Mouse (Mus musculus) regulatory T cell (primary cell): ENCODE measurements at regions not wholly inside any gene's neighbourhood (a gene's known extent, or its start where the extent isn't known, plus 50 kb on each side); places are given as distances from the start of the nearest gene placed in this dataset.

Experiments
- in situ Hi-C: fragments of 300-600 bp; cut with MboI, MseI; formaldehyde crosslinking; loops from one replicate; pipeline ENCODE4 v1.15.1; 2025; ENCODE audit warnings: high pct_unique_total_duplicates

- in situ Hi-C loops = loop anchor here (10.0 kb wide), 1 partner anchor 201 kb away; no protein-coding TSS in a partner anchor
Observed at GRCm38 (mm10) chr10:122563973-122564372, 114.6 kb upstream of the Ppm1h start.

DNA sequence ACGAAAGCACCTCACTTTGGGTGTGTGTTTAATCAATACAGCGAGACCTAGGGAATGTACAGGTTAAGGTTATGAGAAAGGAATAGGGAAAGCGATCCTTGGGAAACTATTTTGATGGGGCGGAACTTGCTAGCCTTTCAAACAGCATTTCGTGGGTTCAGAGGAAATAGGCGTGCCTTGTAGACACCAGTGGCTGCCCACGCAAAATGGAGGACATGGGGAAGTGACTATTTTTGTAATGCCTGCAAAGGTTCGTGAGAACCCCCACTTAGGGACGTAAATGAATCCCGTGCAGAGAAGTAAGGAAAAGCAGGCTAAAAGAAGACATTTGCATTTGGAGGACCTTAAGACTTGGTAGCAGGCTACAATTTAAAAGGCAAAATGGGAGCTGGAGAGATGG, 114.1 kb upstream of the Ppm1h start:
- in situ Hi-C loops = loop anchor here (10.0 kb wide), 1 partner anchor 200 kb away; no protein-coding TSS in a partner anchor

GRCm38 (mm10) chr10:122566601-122567000, 112.0 kb upstream of the Ppm1h start:
- in situ Hi-C loops = loop anchor here (10.0 kb wide), 1 partner anchor 198 kb away; no protein-coding TSS in a partner anchor

DNA sequence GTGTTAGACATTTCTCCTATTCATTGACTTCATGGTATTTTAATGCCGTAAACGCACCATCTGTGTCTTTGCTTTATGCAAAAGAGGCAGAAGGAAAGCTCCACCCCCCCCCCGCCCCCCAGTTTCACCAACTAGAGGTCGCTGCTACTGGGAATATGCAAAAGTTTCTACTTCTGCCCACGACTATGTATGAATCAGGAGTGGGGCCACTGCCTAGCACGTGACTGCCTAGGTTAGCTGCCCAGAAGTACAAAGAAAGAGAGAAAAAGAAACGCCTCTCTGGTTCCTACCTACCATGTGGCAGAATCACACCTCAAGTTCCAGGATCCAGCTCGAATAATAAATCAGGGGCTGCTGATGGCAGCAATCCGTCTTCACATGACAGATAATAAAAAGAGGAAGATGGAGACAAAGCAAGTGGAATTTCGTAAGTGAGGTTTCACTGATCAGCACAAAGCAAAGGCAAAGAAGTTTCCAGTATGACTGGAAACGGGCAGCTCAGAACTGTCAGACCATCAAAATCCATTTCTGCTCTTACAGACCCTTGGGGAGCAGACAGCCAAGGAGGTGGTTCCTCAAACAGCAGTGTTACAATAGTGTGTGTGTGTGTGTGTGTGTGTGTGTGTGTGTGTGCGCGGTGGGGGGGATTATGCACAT, 108.9 kb upstream of the Ppm1h start:
- in situ Hi-C loops = loop anchor here (10.0 kb wide), 1 partner anchor 195 kb away; no protein-coding TSS in a partner anchor

GRCm38 (mm10) chr10:122570909-122571551, 107.5 kb upstream of the Ppm1h start:
- in situ Hi-C loops = no loop called here

GRCm38 (mm10) chr10:122576171-122577063, 102.1 kb upstream of the Ppm1h start:
- in situ Hi-C loops = no loop called here

DNA sequence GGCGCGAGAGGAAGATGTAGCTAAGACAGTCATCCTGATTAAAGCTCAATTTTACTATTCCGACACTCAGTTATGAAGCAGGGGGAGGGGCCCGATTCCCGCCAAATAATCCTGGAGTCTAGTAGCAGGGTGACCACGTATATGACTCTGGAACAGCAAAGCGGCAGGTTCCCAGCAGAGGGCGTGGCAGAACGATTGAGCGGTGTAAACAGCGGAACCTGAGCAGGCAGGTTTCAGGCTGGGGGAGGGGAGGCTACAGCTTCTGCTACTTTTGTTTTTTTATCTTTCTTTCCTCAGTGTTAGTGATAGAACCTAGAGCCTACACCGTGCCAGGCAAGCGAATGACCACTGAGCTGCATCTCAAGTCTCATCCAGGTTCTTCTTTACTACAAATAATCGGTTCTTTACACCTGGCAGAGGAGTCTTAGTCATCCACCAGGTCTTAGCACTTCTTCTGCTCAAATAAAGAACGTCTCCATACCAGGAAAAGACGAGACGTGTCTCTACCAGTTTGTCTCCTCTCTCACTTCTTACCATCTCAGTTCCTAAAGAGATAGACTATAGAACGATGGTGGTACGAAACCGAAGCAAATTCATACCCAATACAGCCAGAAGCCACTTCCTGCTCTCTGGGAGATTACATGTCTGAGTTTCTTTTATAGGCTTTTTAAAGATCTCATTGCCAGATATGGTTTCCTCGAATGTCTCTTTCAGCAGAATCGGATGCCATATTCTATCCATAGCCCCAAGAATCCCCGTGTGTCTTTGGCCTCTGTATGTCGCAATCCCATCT, 100.2 kb upstream of the Ppm1h start:
- in situ Hi-C loops = no loop called here

DNA sequence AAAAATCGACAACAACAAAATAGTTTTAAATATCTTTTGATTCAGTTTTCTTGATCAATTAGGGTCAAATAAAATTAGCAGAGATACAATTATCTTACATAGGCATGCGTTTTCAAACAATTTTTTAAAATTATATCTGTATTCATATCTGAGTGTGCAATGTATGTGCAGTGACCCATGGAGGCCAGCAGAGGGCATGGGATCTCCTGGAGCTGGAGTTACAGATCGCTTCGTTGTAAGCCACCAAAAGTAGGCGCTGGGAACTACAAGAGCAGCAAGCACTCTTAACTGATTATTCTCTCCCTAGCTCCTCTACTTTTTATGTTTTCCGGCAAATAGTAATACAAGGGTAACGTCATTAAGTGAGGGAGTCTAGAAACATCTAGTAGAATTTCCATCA, 97.5 kb upstream of the Ppm1h start:
- in situ Hi-C loops = no loop called here

DNA sequence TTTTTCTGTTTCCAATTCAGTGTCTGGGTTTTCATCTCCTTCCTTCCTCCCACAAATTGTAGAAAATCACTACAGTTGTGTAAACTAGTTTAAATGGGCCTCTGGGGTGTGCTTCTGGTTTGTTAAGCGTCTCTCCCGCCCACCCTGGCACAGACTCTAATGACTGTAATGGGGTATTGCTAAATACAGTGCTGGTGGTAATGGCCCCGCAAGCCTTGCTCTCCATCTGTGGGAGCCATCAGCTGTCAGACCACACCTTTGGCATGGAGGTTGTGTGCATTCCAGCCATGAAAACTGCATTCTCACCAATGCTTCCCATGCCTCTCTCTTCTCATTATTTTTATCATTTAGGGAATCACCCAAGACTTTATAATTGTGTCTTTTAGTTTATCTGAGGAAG, 91.0 kb upstream of the Ppm1h start:
- in situ Hi-C loops = no loop called here

GRCm38 (mm10) chr10:122599511-122599910, 79.1 kb upstream of the Ppm1h start:
- in situ Hi-C loops = no loop called here

- in situ Hi-C loops = no loop called here
Observed at GRCm38 (mm10) chr10:122602394-122602793, 76.2 kb upstream of the Ppm1h start.

DNA sequence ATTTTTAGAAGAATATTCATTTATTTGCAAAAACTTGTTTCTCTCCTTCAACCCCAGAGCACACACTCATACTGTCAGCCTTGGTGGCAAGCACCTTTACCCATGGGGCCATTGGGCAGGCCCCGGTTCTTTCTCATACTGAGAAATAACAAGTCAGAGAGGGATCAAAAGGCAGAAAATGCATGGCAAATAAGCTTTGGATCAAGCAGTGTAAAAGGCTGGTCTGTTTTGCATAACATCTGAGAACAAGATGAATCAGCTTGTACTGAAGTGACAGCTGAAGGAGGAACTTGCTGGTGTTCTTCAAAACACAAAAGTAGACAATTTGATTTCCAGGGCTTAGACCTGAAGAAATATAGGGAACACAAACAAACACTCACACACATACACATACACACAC, 74.6 kb upstream of the Ppm1h start:
- in situ Hi-C loops = no loop called here

- in situ Hi-C loops = no loop called here
Observed at GRCm38 (mm10) chr10:122613281-122613680, 65.3 kb upstream of the Ppm1h start.

- in situ Hi-C loops = no loop called here
Observed at GRCm38 (mm10) chr10:122613891-122614290, 64.7 kb upstream of the Ppm1h start.

- in situ Hi-C loops = no loop called here
Observed at GRCm38 (mm10) chr10:122614720-122615119, 63.8 kb upstream of the Ppm1h start.

- in situ Hi-C loops = no loop called here
Observed at GRCm38 (mm10) chr10:122615658-122616057, 62.9 kb upstream of the Ppm1h start.

DNA sequence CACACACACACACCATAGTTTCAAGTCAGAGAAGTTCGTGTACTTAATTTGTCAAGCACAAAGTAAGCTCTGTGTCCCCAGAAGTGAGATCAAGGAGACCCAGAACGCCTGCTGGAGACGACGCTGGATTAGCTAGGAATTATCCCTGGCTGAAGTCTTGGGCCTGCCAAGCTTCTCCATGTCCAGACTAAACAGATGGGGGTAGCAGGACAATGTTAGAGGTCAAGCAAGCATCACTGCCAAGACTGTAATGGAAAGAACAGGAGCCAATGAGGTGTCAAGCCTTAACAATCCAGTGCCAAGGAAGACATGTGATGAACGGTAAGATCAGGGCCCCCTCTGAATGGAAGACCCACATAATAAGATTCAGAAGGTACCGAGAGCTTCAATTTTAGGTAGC, 62.2 kb upstream of the Ppm1h start:
- in situ Hi-C loops = no loop called here

DNA sequence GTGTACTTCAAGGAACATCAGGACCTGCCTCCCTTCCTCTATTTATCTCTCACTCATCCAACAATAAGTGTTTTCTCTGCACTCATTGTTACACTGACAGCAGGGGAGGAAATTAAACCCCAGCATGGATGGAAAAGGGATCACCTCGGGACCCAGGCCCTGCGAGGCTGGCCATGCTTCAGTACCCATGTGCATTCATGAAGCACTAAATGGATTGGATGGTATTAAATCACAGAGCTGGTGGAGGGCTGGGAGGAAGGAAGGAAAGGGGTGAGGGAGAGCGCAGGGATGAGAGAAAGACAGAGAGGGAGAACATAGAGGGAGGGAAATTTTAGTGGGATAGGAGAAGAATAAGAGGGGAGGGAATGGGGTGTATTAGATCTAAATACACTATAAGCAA, 59.7 kb upstream of the Ppm1h start:
- in situ Hi-C loops = no loop called here

DNA sequence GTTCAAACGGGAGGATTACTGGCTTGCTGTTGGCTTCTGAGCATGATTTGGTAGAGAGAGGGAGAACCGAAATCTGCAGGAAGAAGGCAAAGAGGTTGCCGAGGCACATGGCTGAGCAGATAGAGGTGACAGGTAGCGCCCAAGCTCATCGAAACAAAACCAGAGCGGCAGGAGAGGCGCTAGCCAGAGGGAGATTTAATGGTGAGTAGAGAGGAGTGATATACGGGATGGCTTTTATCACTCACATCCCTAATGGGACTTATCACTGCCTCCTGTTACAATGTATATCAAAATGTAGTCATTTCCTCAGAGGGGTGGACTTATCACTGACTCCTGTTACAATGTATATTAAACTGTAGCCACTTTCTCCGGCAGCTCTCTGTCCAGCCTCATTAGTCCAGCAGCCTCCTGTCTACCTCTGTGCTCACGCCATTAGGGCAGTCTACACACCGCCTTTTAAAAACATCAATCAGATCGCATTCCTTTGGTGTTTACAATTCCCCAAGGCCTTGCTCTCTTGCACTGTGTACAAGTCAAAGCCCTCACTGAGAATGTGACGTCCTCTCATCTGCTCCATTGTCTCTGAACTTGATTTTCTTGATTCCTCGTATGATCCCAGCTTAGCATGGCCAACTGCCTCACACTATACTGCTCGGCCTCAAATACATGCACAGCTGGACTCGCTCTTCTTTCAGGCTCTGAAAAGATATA, 59.0 kb upstream of the Ppm1h start:
- in situ Hi-C loops = no loop called here
